Comparison of ENCODE assay signal across 8 mouse cellular contexts in genomic region chr2:152226248-152227050, GRCm38 (mm10). TPM values are rescaled to one million over a fixed set of nuclear protein-coding genes. Genes with fewer than 3 reads are reported as not detected.
DNase-seq lines count a peak whose midpoint lies in the region; ATAC-seq lines count a peak whose summit lies in the region.

Csnk2a1 (plus strand) TSS chr2:152226839.

- H3K4me1 ChIP-seq in hindbrain, embryonic 12.5 days, result peaks cover 21% of the 10 kb centered on the region

- peak within 1 kb of the TSS; percentile 96 for H3K9ac ChIP-seq in hindbrain, embryonic 12.5 days

- peak within 1 kb of the TSS; percentile 72 for H3K4me2 ChIP-seq in hindbrain, embryonic 12.5 days (replicated peaks)

- H3K27me3 ChIP-seq in hindbrain, embryonic 12.5 days, result no peaks in the 10 kb centered on the region

- peak; percentile 97 for ATAC-seq in hindbrain, embryonic 12.5 days (ENCODE audit: low FRiP score)

- H3K36me3 ChIP-seq in hindbrain, embryonic 12.5 days, result peaks cover 4% of the 10 kb centered on the region; the same call in 1 of the 2 replicates

- no peaks in the 10 kb centered on the region for H3K9me3 ChIP-seq in hindbrain, embryonic 12.5 days (replicated peaks)

- peak within 1 kb of the TSS; percentile 92 for H3K4me3 ChIP-seq in hindbrain, embryonic 12.5 days

- peak within 1 kb of the TSS; percentile 98 for H3K27ac ChIP-seq in hindbrain, embryonic 12.5 days

- under 1% methylated on average over 55 of the region's 58 CpGs for WGBS in hindbrain, embryonic 12.5 days

- DNase-seq in Muller cell, postnatal 12 days (ENCODE audit: inconsistent ontology term), result peak; percentile 97
- DNase-seq in cerebellum, adult 9-11 months, result peak; percentile 92
- DNase-seq in frontal cortex, postnatal 10 days (ENCODE audit: low spot score in 2 of 2), result peak; percentile 83 to 89
- peak; percentile 94 to 95 for DNase-seq in layer of hippocampus, postnatal 14 days (ENCODE audit: low spot score in 2 of 2)
- peak; percentile 91 for DNase-seq in lung, postnatal 14 days
- DNase-seq in retina, adult 2 months (ENCODE audit: low read depth, low spot score), result peak; percentile 84
- DNase-seq in thymus, postnatal 36 days, result peak; percentile 91 to 92

RNA-seq across cellular contexts. Expression of gene Csnk2a1, which starts in this region (rescaled TPM):
- polyA plus RNA-seq in hindbrain, embryonic 12.5 days (2016; fragmentation: Nextera tagmentation; extraction: Ambion mirVana), result 88.4 and 90.6 TPM in 2 replicates
- 100 to 1,000 TPM; 107 to 112 TPM for total RNA-seq in layer of hippocampus, postnatal 14 days (2021)

Comparison
In these comparisons a context has a peak if more than half of its experiments do, and no peak if none do; other contexts are left out.
1. Peak in every context shown above with its lines: DNase-seq, ATAC-seq, H3K4me3 ChIP-seq and H3K27ac ChIP-seq.